In the genomic region with DNA sequence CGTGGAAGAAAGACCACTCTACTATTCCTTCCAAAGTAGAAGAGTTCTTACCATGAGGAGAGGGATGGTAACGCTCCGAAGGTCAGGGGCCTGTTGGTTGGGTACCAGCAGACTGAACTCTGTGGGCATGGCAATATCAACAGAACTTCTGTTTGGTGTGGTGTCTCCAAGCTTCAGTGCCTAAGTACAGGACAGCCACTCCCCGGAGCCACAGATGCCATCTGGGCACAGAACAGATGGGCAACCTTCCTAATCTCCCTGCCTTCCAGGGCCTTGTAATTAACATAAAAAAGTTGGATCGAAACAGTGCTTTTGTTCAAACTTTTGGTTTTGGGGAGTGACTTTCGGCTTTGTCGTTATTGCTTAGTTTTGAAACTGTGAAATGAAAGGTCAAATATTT, we compare ENCODE assay signal across 24 mouse cellular contexts.
A peak's percentile ranks its signal among the peaks of the same experiment; 100 is the strongest.
DNase-seq lines count a peak whose midpoint lies in the region; ATAC-seq and TF ChIP-seq lines count a peak whose summit lies in the region.
"Had no signal": no experiment of that assay in that cellular context is flagged by ENCODE, and none has a peak within 500 bp of the region (broad histone marks: within the 10 kb centered on the region; RNA-seq: fewer than 3 reads in every experiment).

No protein-coding gene starts in this region.

- H3K4me1 ChIP-seq in cerebellum, adult 2 months (ENCODE audit: control insufficient read depth, insufficient read depth, low read length), result peaks cover 5% of the 10 kb centered on the region; the same call in 1 of the 2 replicates
- no peaks in the 10 kb centered on the region for H3K4me1 ChIP-seq in heart, embryonic 11.5 days (ENCODE audit: control insufficient read depth, insufficient read depth, low read length)
- H3K4me1 ChIP-seq: embryonic facial prominence, embryonic 12.5 days; midbrain, embryonic 10.5 days had no signal

- H3K9me3 ChIP-seq in heart, embryonic 11.5 days (replicated peaks; ENCODE audit: control insufficient read depth, low read length), result peaks cover 12% of the 10 kb centered on the region

- ATAC-seq in heart, embryonic 11.5 days (replicated peaks; ENCODE audit: insufficient number of reproducible peaks, low FRiP score, low TSS enrichment), result no peak
- ATAC-seq: CD4-positive, CD25-positive, alpha-beta regulatory T cell, adult 4 months; inflammation-experienced regulatory T-cells, adult 6 months; Patski had no signal

- TF ChIP-seq POLR2A in cerebellum, adult 2 months (IDR thresholded peaks at IDR 0.05; ENCODE audit: borderline replicate concordance, insufficient read depth, low read length), result no peak

- H3K4me3 ChIP-seq in cerebellum, adult 2 months (replicated peaks; ENCODE audit: insufficient read depth, low read depth, low read length), result no peak overlapping the region
- no peak overlapping the region for H3K4me3 ChIP-seq in heart, embryonic 11.5 days (ENCODE audit: low read depth, low read length)
- H3K4me3 ChIP-seq: embryonic facial prominence, embryonic 12.5 days; gastrocnemius, adult 2 months; layer of hippocampus, adult 2 months; midbrain, embryonic 10.5 days had no signal

- peak; percentile 70 for DNase-seq in heart, adult 11 months
- DNase-seq in heart, postnatal 25 days (ENCODE audit: low spot score), result no peak
- DNase-seq in brain, adult 2 months (ENCODE audit: low read depth, low spot score), result peak; percentile 67
- DNase-seq in cerebellum, adult 2 months, result peak; percentile 30 to 57
- DNase-seq in cerebellum, postnatal 36 days, result peak; percentile 33 to 39
- DNase-seq in frontal cortex, adult 2 months (ENCODE audit: extremely low spot score in 1 of 2, low spot score in 1 of 2), result no peak
- no peak for DNase-seq in right cerebral cortex, adult 18-20 months
- DNase-seq: adrenal gland, postnatal 14 days; gastrocnemius, adult 2 months; heart, adult 18-20 months; kidney, adult 8-10 months; kidney, postnatal 14 days; layer of hippocampus, postnatal 36 days; liver; lung, adult 2 months; lung, postnatal 36 days; thymus, postnatal 4 days had no signal

- H3K27me3 ChIP-seq in cerebellum, adult 2 months (ENCODE audit: control insufficient read depth, insufficient read depth, low read length), result no peaks in the 10 kb centered on the region
- H3K27me3 ChIP-seq in heart, embryonic 11.5 days (ENCODE audit: control insufficient read depth, insufficient read depth, low read length), result no peaks in the 10 kb centered on the region
- H3K27me3 ChIP-seq: embryonic facial prominence, embryonic 12.5 days; Patski had no signal

- no peak for TF ChIP-seq CTCF in cerebellum, adult 2 months (IDR thresholded peaks at IDR 0.05; ENCODE audit: borderline replicate concordance, insufficient read depth, low read depth, low read length)

- no peak overlapping the region for H3K4me2 ChIP-seq in heart, embryonic 11.5 days
- H3K4me2 ChIP-seq: embryonic facial prominence, embryonic 12.5 days had no signal

- H3K9ac ChIP-seq in heart, embryonic 11.5 days (ENCODE audit: low read depth, low read length), result no peak overlapping the region
- H3K9ac ChIP-seq: embryonic facial prominence, embryonic 12.5 days had no signal

- no peaks in the 10 kb centered on the region for H3K36me3 ChIP-seq in heart, embryonic 11.5 days (ENCODE audit: control insufficient read depth, insufficient read depth, low read length)
- H3K36me3 ChIP-seq: embryonic facial prominence, embryonic 12.5 days; midbrain, embryonic 10.5 days had no signal

- no peak overlapping the region for H3K27ac ChIP-seq in cerebellum, adult 2 months (ENCODE audit: insufficient read depth, low read length)
- H3K27ac ChIP-seq in heart, embryonic 11.5 days (ENCODE audit: low read depth, low read length), result no peak overlapping the region
- H3K27ac ChIP-seq: embryonic facial prominence, embryonic 12.5 days; gastrocnemius, adult 2 months; layer of hippocampus, adult 2 months; midbrain, embryonic 10.5 days had no signal

- intact Hi-C loops in heart, postnatal 25 days (cut with DNase I), result no loop called here

- 38% methylated on average over 7 of the region's 7 CpGs for WGBS in cerebellum, adult 2 months
- WGBS in heart, embryonic 11.5 days (ENCODE audit: insufficient replicate concordance), result 93% methylated on average over 7 of the region's 7 CpGs

Comparison
In these comparisons a context has a peak if more than half of its experiments do, and no peak if none do; other contexts are left out.
1. DNase-seq: peak in heart, adult 11 months (single experiment), brain, adult 2 months (single experiment), cerebellum, adult 2 months (2 of 2) and cerebellum, postnatal 36 days (2 of 2); none in heart, postnatal 25 days (single experiment), frontal cortex, adult 2 months (0 of 2) and right cerebral cortex, adult 18-20 months (single experiment).